Mouse (Mus musculus) CD4-positive, CD25-positive, alpha-beta regulatory T cell, adult 2 months (primary cell): Measurements from ENCODE around the gene Npff.

ENCODE experiments used
- DNase-seq: peaks from one replicate; pipeline ENCODE4 v3.0.0-alpha.2; 2012; ENCODE audit warnings: low read depth, low spot score

The Npff gene

GRCm38 (mm10) chr15:102503924-102504782 is 20.6 kb downstream of the Npff start:
- DNase-seq = no peak

DNA sequence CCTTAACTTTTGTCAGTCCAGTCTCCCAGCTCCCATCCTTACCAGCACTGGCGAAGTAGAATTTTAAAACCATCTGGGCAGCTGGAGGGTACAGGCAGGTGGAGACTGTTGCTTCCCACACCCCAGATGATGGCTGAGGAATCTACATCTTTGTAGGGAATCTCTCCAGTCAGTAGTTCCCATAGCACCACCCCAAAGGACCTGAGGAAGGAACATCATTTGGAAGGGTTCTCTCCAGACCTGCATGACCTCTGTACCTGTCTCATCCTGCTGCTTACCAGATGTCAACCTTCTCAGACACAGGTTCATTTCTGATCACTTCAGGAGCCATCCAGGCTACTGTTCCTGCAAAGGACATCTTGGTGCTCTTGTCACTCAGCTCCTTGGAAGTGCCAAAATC is 21.3 kb downstream of the Npff start, which contains the start of gene Gm10337:
Gene Gm10337, plus strand, starts transcription at position 276 of the 400 bp plus-strand sequence.
- DNase-seq = no peak

- no peak for DNase-seq
Observed at GRCm38 (mm10) chr15:102502254-102502840, 22.4 kb downstream of the Npff start.

- DNase-seq = no peak
Observed at GRCm38 (mm10) chr15:102501084-102501814, 23.5 kb downstream of the Npff start.

DNA sequence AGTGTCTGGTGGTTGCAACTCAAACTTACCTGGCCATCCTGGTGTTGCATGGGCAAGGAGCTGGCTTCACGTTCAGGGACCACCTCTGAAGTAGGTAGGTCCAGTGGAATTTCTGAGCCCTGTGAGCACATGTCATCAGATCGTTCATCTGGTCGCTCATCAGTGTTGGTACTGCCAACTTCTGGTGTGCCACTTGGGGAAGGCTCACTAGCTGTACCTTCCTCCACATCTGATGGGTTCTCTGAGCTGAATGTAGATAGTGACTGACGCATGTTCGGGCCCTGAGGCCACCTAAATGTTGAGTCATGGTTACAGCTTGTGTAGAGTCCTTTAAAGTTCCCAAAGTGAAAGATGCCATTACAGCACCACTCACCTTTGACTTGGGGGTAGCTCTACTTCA is 24.3 kb downstream of the Npff start:
- DNase-seq = no peak

- DNase-seq = no peak
Observed at GRCm38 (mm10) chr15:102499851-102500250, 24.9 kb downstream of the Npff start.

GRCm38 (mm10) chr15:102499370-102499769 is 25.4 kb downstream of the Npff start:
- DNase-seq = no peak

DNA sequence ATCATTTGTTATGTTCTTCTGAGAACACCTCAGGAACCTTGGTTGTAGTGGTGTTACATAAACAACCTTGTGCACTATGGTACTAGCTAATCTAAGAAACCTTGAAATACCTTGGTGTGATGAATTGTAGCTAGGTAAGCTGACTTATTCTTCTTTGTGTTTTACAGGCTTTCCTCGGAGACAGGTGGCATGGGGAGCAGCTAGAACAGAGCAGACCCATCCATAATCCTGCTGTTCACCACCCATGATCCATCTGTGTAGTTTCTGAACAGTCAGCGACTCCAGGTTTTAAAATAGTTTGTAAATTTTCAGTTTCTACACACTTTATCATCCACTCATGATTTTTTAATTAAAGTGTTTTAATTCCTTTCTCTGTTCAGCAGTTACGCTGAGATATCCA is 26.4 kb downstream of the Npff start:
- no peak for DNase-seq

DNA sequence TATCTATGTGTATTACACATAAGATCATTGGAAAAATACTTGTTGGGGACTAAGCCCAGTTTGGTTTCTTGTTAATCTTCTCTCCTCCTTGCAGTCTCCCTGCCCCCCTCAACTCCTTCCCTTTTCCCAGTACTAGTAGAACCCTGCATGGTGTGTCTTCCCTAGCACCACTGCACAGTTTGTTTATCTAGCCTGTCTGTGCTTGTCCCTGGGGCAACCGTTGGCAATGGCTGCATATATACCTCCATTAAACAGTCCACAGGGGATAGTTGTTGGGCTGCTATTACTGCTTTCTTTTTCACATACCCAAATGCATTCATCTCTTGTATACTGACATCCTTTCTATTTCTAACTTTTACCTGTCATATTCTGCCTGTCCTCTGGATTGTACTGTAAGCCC is 37.1 kb downstream of the Npff start:
- DNase-seq = no peak

DNA sequence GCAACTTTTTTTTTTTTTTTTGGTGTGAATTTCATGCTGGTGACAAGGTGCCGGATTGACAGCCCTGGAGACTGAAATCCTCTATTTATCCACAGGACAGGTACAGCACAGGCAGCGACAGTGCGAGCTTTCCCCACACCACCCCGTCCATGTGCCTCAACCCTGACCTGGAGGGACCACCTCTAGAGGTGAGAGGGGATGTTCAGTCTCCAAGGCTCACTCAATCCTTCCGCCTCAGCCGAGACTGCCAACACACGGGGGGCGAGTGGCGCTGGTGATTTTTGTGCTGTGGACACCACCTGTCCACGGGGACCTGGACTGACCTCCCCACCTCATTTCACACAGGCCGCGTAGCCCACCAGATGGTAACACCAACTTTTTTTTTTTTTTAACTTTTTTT is 38.9 kb downstream of the Npff start:
- no peak for DNase-seq

GRCm38 (mm10) chr15:102483136-102483535 is 41.6 kb downstream of the Npff start:
- DNase-seq = no peak

GRCm38 (mm10) chr15:102474520-102474919 is 50.2 kb downstream of the Npff start:
- no peak for DNase-seq
